28 mouse cellular contexts compared by ENCODE assay signal in the genomic region with DNA sequence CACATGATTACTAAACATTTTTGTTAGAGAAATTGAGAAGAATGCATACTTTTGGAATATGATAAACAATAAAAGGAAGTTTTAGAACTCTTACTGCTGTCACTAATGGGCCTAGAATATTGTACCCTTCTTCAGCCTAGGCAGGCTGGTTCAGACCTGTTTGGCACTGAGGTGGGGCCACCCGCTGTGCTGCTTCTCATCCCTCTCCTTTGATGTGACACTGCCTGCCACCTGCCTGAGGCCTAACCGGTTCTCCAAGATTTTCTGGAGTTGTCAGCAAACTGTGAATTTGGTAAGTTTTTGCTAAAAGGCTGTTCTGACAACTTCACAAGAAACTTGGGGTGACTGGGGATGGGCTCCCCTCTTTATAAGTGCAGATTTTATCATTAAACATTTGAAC.
DNase-seq lines count a peak whose midpoint lies in the region; ATAC-seq lines count a peak whose summit lies in the region.
"Had no signal": no experiment of that assay in that cellular context is flagged by ENCODE, and none has a peak within 500 bp of the region (broad histone marks: within the 10 kb centered on the region; RNA-seq: fewer than 3 reads in every experiment).

No protein-coding gene starts in this region.

- no peak overlapping the region for H3K9ac ChIP-seq in embryonic facial prominence, embryonic 14.5 days (ENCODE audit: low read depth, low read length)
- H3K9ac ChIP-seq: heart, embryonic 13.5 days; hindbrain, embryonic 14.5 days; liver, embryonic 14.5 days had no signal

- peak; percentile 8 to 29 for DNase-seq in cerebellum, postnatal 36 days
- no peak for DNase-seq in cerebellum, adult 8-10 months
- DNase-seq in ES-CJ7 (ENCODE audit: low read depth, low spot score): peak; percentile 3
- DNase-seq in R1 (ENCODE audit: low read depth, low spot score): peak; percentile 10
- peak; percentile 67 for DNase-seq in embryonic facial prominence, embryonic 14.5 days (ENCODE audit: low spot score)
- DNase-seq in spleen, postnatal 4 days (ENCODE audit: low spot score in 2 of 2): no peak
- no peak for DNase-seq in thymus, postnatal 36 days
- DNase-seq in layer of hippocampus, adult 9-10 months (ENCODE audit: low spot score): no peak
- DNase-seq: adrenal gland, postnatal 10 days; cerebellum, adult 18-20 months; heart, postnatal 10 days; kidney, postnatal 14 days; liver; lung, postnatal 36 days; right cerebral cortex, adult 18-20 months; spleen, adult 18-20 months; thymus, adult 18-20 months; thymus, postnatal 25 days had no signal

- H3K4me2 ChIP-seq in embryonic facial prominence, embryonic 14.5 days (ENCODE audit: low read depth, low read length): no peak overlapping the region
- H3K4me2 ChIP-seq: heart, embryonic 13.5 days; hindbrain, embryonic 14.5 days; midbrain, embryonic 11.5 days had no signal

- H3K4me3 ChIP-seq in embryonic facial prominence, embryonic 14.5 days (ENCODE audit: low read depth, low read length): no peak overlapping the region
- H3K4me3 ChIP-seq: heart, embryonic 13.5 days; left cerebral cortex, adult 2 months had no signal

- peak; percentile 89 for ATAC-seq in embryonic facial prominence, embryonic 14.5 days (ENCODE audit: low read depth)
- ATAC-seq: CD4-positive, CD25-positive, alpha-beta regulatory T cell, adult 4 months; forebrain, embryonic 14.5 days; intestine, postnatal 0 days; midbrain, embryonic 16.5 days had no signal

- no peak overlapping the region for H3K27ac ChIP-seq in embryonic facial prominence, embryonic 14.5 days (replicated peaks; ENCODE audit: low read depth, low read length)
- H3K27ac ChIP-seq: heart, embryonic 13.5 days; hindbrain, embryonic 14.5 days; left cerebral cortex, adult 2 months; liver, embryonic 14.5 days; stomach, postnatal 0 days had no signal

- no peaks in the 10 kb centered on the region for H3K9me3 ChIP-seq in embryonic facial prominence, embryonic 14.5 days (ENCODE audit: control insufficient read depth, low read length)
- H3K9me3 ChIP-seq: heart, embryonic 13.5 days had no signal

- H3K4me1 ChIP-seq in embryonic facial prominence, embryonic 14.5 days (ENCODE audit: control insufficient read depth, insufficient read depth, low read length): no peaks in the 10 kb centered on the region
- H3K4me1 ChIP-seq: heart, embryonic 13.5 days had no signal

- WGBS in embryonic facial prominence, embryonic 14.5 days: 35% methylated on average over 2 of the region's 2 CpGs

- no peaks in the 10 kb centered on the region for H3K27me3 ChIP-seq in embryonic facial prominence, embryonic 14.5 days (replicated peaks; ENCODE audit: control insufficient read depth, insufficient read depth, low read length)
- H3K27me3 ChIP-seq: heart, embryonic 13.5 days had no signal

- no peaks in the 10 kb centered on the region for H3K36me3 ChIP-seq in embryonic facial prominence, embryonic 14.5 days (ENCODE audit: control insufficient read depth, insufficient read depth, low read length)
- H3K36me3 ChIP-seq: heart, embryonic 13.5 days had no signal

Comparison
In these comparisons a context has a peak if more than half of its experiments do, and no peak if none do; other contexts are left out.
1. DNase-seq: peak in cerebellum, postnatal 36 days (2 of 2), ES-CJ7 (single experiment), R1 (single experiment) and embryonic facial prominence, embryonic 14.5 days (single experiment); none in cerebellum, adult 8-10 months (single experiment), spleen, postnatal 4 days (0 of 2), thymus, postnatal 36 days (0 of 2) and layer of hippocampus, adult 9-10 months (single experiment).